Comparison of ENCODE assay signal across 8 mouse cellular contexts in genomic region chr6:120835474-120836374, GRCm38 (mm10). TPM values are rescaled to one million over a fixed set of nuclear protein-coding genes. Genes with fewer than 3 reads are reported as not detected.
DNase-seq lines count a peak whose midpoint lies in the region; ATAC-seq and TF ChIP-seq lines count a peak whose summit lies in the region.

TSS of gene Bcl2l13 (plus strand) at chr6:120836212.

- peak; percentile 78 for TF ChIP-seq POLR2A in testis, adult 2 months (IDR thresholded peaks at IDR 0.05; ENCODE audit: control insufficient read depth, low read depth, low read length)

- peak; percentile 60 for TF ChIP-seq CTCF in heart, postnatal 0 days (IDR thresholded peaks at IDR 0.05; ENCODE audit: low read depth)
- peak; percentile 24; the same call in 1 of the 2 replicates for TF ChIP-seq CTCF in testis, adult 2 months (IDR thresholded peaks at IDR 0.05; ENCODE audit: control insufficient read depth, insufficient read depth, insufficient replicate concordance, low read depth, low read length)

- ATAC-seq in forebrain, embryonic 12.5 days (ENCODE audit: low FRiP score): peak; percentile 95
- peak; percentile 94 for ATAC-seq in heart, postnatal 0 days (ENCODE audit: insufficient read depth, low read depth)
- peak; percentile 81 for ATAC-seq in liver, embryonic 16.5 days (ENCODE audit: low read depth)
- peak; percentile 95 for ATAC-seq in neural tube, embryonic 13.5 days (ENCODE audit: low read depth)

- peak within 1 kb of the TSS; percentile 65 for H3K4me2 ChIP-seq in forebrain, embryonic 12.5 days
- peak within 1 kb of the TSS; percentile 78 for H3K4me2 ChIP-seq in heart, postnatal 0 days (ENCODE audit: low read depth, low read length)
- peak within 1 kb of the TSS; percentile 85 for H3K4me2 ChIP-seq in liver, embryonic 16.5 days (ENCODE audit: low read depth, low read length)
- H3K4me2 ChIP-seq in neural tube, embryonic 13.5 days: peak within 1 kb of the TSS; percentile 74

- WGBS in forebrain, embryonic 12.5 days: 5% methylated on average over 40 of the region's 40 CpGs
- 2% methylated on average over 40 of the region's 40 CpGs for WGBS in heart, postnatal 0 days
- 1% methylated on average over 40 of the region's 40 CpGs for WGBS in liver, embryonic 16.5 days (ENCODE audit: insufficient replicate concordance)
- 5% methylated on average over 40 of the region's 40 CpGs for WGBS in neural tube, embryonic 13.5 days

- H3K27ac ChIP-seq in forebrain, embryonic 12.5 days: peak within 1 kb of the TSS; percentile 96
- peak within 1 kb of the TSS; percentile 97 for H3K27ac ChIP-seq in heart, postnatal 0 days (ENCODE audit: low read depth)
- peak within 1 kb of the TSS; percentile 99 for H3K27ac ChIP-seq in liver, embryonic 16.5 days (ENCODE audit: low read length)
- peak within 1 kb of the TSS; percentile 98 for H3K27ac ChIP-seq in neural tube, embryonic 13.5 days (replicated peaks)
- H3K27ac ChIP-seq in testis, adult 2 months (ENCODE audit: control insufficient read depth, insufficient read depth, low read depth, low read length): peak within 1 kb of the TSS; percentile 87

- H3K4me3 ChIP-seq in forebrain, embryonic 12.5 days (replicated peaks): peak within 1 kb of the TSS; percentile 92
- H3K4me3 ChIP-seq in heart, postnatal 0 days (ENCODE audit: low read depth, low read length): peak within 1 kb of the TSS; percentile 89
- peak within 1 kb of the TSS; percentile 94 for H3K4me3 ChIP-seq in liver, embryonic 16.5 days (ENCODE audit: low read depth, low read length)
- H3K4me3 ChIP-seq in neural tube, embryonic 13.5 days: peak within 1 kb of the TSS; percentile 67
- peak within 1 kb of the TSS; percentile 91 for H3K4me3 ChIP-seq in testis, adult 2 months (ENCODE audit: control insufficient read depth, low read depth, low read length)

- peak within 1 kb of the TSS; percentile 95 for H3K9ac ChIP-seq in forebrain, embryonic 12.5 days
- peak within 1 kb of the TSS; percentile 97 for H3K9ac ChIP-seq in heart, postnatal 0 days (replicated peaks; ENCODE audit: low read depth, low read length)
- peak within 1 kb of the TSS; percentile 99 for H3K9ac ChIP-seq in liver, embryonic 16.5 days (ENCODE audit: low read depth, low read length)
- peak within 1 kb of the TSS; percentile 97 for H3K9ac ChIP-seq in neural tube, embryonic 13.5 days

- no peaks in the 10 kb centered on the region for H3K9me3 ChIP-seq in forebrain, embryonic 12.5 days
- H3K9me3 ChIP-seq in heart, postnatal 0 days (replicated peaks; ENCODE audit: control insufficient read depth, low read length): peaks cover 3% of the 10 kb centered on the region; the same call in 1 of the 2 replicates
- no peaks in the 10 kb centered on the region for H3K9me3 ChIP-seq in liver, embryonic 16.5 days (replicated peaks; ENCODE audit: control insufficient read depth, low read length)
- no peaks in the 10 kb centered on the region for H3K9me3 ChIP-seq in neural tube, embryonic 13.5 days

- peaks cover 14% of the 10 kb centered on the region for H3K4me1 ChIP-seq in forebrain, embryonic 12.5 days
- no peaks in the 10 kb centered on the region for H3K4me1 ChIP-seq in heart, postnatal 0 days (ENCODE audit: control insufficient read depth, insufficient read depth)
- peaks cover 52% of the 10 kb centered on the region for H3K4me1 ChIP-seq in liver, embryonic 16.5 days (ENCODE audit: control insufficient read depth, low read depth, low read length)
- H3K4me1 ChIP-seq in neural tube, embryonic 13.5 days (replicated peaks): peaks cover 19% of the 10 kb centered on the region
- peaks cover 2% of the 10 kb centered on the region for H3K4me1 ChIP-seq in testis, adult 2 months (ENCODE audit: control insufficient read depth, insufficient read depth, low read length)

- 0 out of 2 replicates have a peak, but pooled peaks cover 5% of the 10 kb centered on the region for H3K27me3 ChIP-seq in forebrain, embryonic 12.5 days
- no peaks in the 10 kb centered on the region for H3K27me3 ChIP-seq in heart, postnatal 0 days (ENCODE audit: control insufficient read depth, insufficient read depth, low read length)
- H3K27me3 ChIP-seq in liver, embryonic 16.5 days (ENCODE audit: control insufficient read depth, insufficient read depth, low read depth, low read length): no peaks in the 10 kb centered on the region
- no peaks in the 10 kb centered on the region; the same call in 1 of the 2 replicates for H3K27me3 ChIP-seq in neural tube, embryonic 13.5 days
- H3K27me3 ChIP-seq in testis, adult 2 months (ENCODE audit: control insufficient read depth, insufficient read depth, low read length): no peaks in the 10 kb centered on the region

- peak; percentile 57; the same call in 1 of the 2 replicates for TF ChIP-seq EP300 in heart, postnatal 0 days (IDR thresholded peaks at IDR 0.05; ENCODE audit: low read depth)

- peak; percentile 91 to 92 for DNase-seq in CD8-positive naive resting alpha-beta T cell, adult 2 months (ENCODE audit: low read depth in 2 of 2, low spot score in 2 of 2)
- peak; percentile 76 for DNase-seq in c-Kit-positive CD71-negative TER-119-negative erythroid progenitor cells, embryonic 14.5 days (ENCODE audit: low read depth)
- DNase-seq in heart, postnatal 0 days (ENCODE audit: low spot score): peak; percentile 83
- peak; percentile 98 for DNase-seq in kidney, postnatal 4 days

- peaks cover 4% of the 10 kb centered on the region; the same call in 1 of the 2 replicates for H3K36me3 ChIP-seq in forebrain, embryonic 12.5 days (replicated peaks)
- no peaks in the 10 kb centered on the region for H3K36me3 ChIP-seq in heart, postnatal 0 days (replicated peaks; ENCODE audit: control insufficient read depth, insufficient read depth, low read length)
- H3K36me3 ChIP-seq in liver, embryonic 16.5 days (ENCODE audit: control insufficient read depth, insufficient read depth): peaks cover 6% of the 10 kb centered on the region; the same call in 1 of the 2 replicates
- 0 out of 2 replicates have a peak, but pooled peaks cover 6% of the 10 kb centered on the region for H3K36me3 ChIP-seq in neural tube, embryonic 13.5 days
- no peaks in the 10 kb centered on the region for H3K36me3 ChIP-seq in testis, adult 2 months (ENCODE audit: control insufficient read depth, insufficient read depth, low read length)

RNA-seq across cellular contexts. Expression of gene Bcl2l13, which starts in this region (rescaled TPM):
- 45.6 and 49.6 TPM in 2 replicates for polyA plus RNA-seq in forebrain, embryonic 12.5 days (2016; fragmentation: Nextera tagmentation; extraction: Ambion mirVana)
- total RNA-seq in heart, postnatal 0 days (2014; rRNA removed; ENCODE audit: low replicate concordance): 30.9 and 75.4 TPM in 2 replicates
- 29.4 and 32.4 TPM in 2 replicates for polyA plus RNA-seq in heart, postnatal 0 days (2015; fragmentation: Nextera tagmentation; extraction: Ambion mirVana)
- polyA plus RNA-seq in liver, embryonic 16.5 days (2015; fragmentation: Nextera tagmentation; extraction: Ambion mirVana): 34.7 and 35.7 TPM in 2 replicates
- polyA plus RNA-seq in neural tube, embryonic 13.5 days (2015; fragmentation: Nextera tagmentation; extraction: Ambion mirVana): 23.6 and 23.8 TPM in 2 replicates
- 23.8 and 27.9 TPM in 2 replicates for polyA plus RNA-seq in testis, adult 2 months (2012; rRNA removed)

Comparison
In these comparisons a context has a peak if more than half of its experiments do, and no peak if none do; other contexts are left out.
1. Peak in every context shown above with its lines: DNase-seq, ATAC-seq, H3K4me3 ChIP-seq and H3K27ac ChIP-seq.